Mouse (Mus musculus) limb, embryonic 15.5 days (tissue): ENCODE measurements at regions not wholly inside any gene's neighbourhood (a gene's known extent, or its start where the extent isn't known, plus 50 kb on each side); places are given as distances from the start of the nearest gene placed in this dataset.

Experiments
- ATAC-seq: fragments of 200-750 bp; cut with Nextera tagmentation; 2 replicates; pipeline ENCODE4 v1.8.0; 2017; ENCODE audit warnings: low read depth, moderate TSS enrichment; ENCODE audit not compliant: insufficient number of reproducible peaks, low FRiP score, low TSS enrichment
- H3K27ac ChIP-seq: fragments of 300-500 bp; sonication (generic); 2 replicates; pipeline ENCODE4 v1.5.1; 2015; ENCODE audit warnings: moderate library complexity, mild to moderate bottlenecking, inconsistent platforms
- H3K27me3 ChIP-seq: fragments of 300-500 bp; sonication (generic); 2 replicates; pipeline ENCODE4 v1.6.1; 2015; ENCODE audit warnings: inconsistent platforms
- H3K36me3 ChIP-seq: fragments of 300-500 bp; sonication (generic); 2 replicates; pipeline ENCODE4 v1.6.1; 2015; ENCODE audit warnings: inconsistent platforms
- H3K4me1 ChIP-seq: fragments of 300-500 bp; sonication (generic); 2 replicates; pipeline ENCODE4 v1.6.1; 2015; ENCODE audit warnings: inconsistent platforms
- H3K4me2 ChIP-seq: fragments of 300-500 bp; sonication (generic); 2 replicates; pipeline ENCODE4 v1.6.1; 2015; ENCODE audit warnings: mild to moderate bottlenecking, inconsistent platforms
- H3K4me3 ChIP-seq: fragments of 300-500 bp; sonication (generic); 2 replicates; pipeline ENCODE4 v1.5.1; 2015; ENCODE audit warnings: mild to moderate bottlenecking, inconsistent platforms
- H3K9ac ChIP-seq: fragments of 300-500 bp; sonication (generic); 2 replicates; pipeline ENCODE4 v1.6.1; 2015; ENCODE audit warnings: inconsistent platforms
- H3K9me3 ChIP-seq: fragments of 300-500 bp; sonication (generic); 2 replicates; pipeline ENCODE4 v1.6.1; 2016; ENCODE audit warnings: inconsistent platforms
- WGBS: fragments of 180-500 bp; shearing (Covaris S2); methylation state at CpG from one replicate; pipeline ENCODE4 v1.1.7; 2015; 5-methylcytosine and 5-hydroxymethylcytosine counted together

GRCm38 (mm10) chr5:134000100-134000499 lies 99.4 kb upstream of the Castor2 start:
- no peaks in the 10 kb centered on the region for H3K9me3 ChIP-seq
- no peak overlapping the region for H3K4me3 ChIP-seq
- no peak for ATAC-seq
- no peaks in the 10 kb centered on the region for H3K27me3 ChIP-seq
- 6% methylated on average over 3 of the region's 3 CpGs for WGBS
- H3K4me2 ChIP-seq = no peak overlapping the region
- no peaks in the 10 kb centered on the region for H3K36me3 ChIP-seq
- H3K9ac ChIP-seq = no peak overlapping the region
- peak overlapping the region; percentile 75 for H3K27ac ChIP-seq
- H3K4me1 ChIP-seq = peaks cover 11% of the 10 kb centered on the region; the same call in 1 of the 2 replicates

GRCm38 (mm10) chr5:133999698-134000097 lies 99.8 kb upstream of the Castor2 start:
- ATAC-seq = no peak
- Histone ChIP-seq H3K27ac (peak overlapping the region; percentile 75; the same call in 1 of the 2 replicates), H3K27me3 (no peaks in the 10 kb centered on the region), H3K36me3 (no peaks in the 10 kb centered on the region), H3K4me2 (no peak overlapping the region), H3K9me3 (no peaks in the 10 kb centered on the region), H3K9ac (no peak overlapping the region), H3K4me1 (peaks cover 11% of the 10 kb centered on the region; the same call in 1 of the 2 replicates), H3K4me3 (no peak overlapping the region)
- WGBS = 6% methylated on average over 5 of the region's 5 CpGs

- no peaks in the 10 kb centered on the region for H3K36me3 ChIP-seq
- H3K4me2 ChIP-seq = no peak overlapping the region
- H3K9me3 ChIP-seq = no peaks in the 10 kb centered on the region
- no peak overlapping the region for H3K9ac ChIP-seq
- H3K4me1 ChIP-seq = no peaks in the 10 kb centered on the region
- no peak for ATAC-seq
- 37% methylated on average over 2 of the region's 2 CpGs for WGBS
- no peaks in the 10 kb centered on the region for H3K27me3 ChIP-seq
- H3K27ac ChIP-seq = no peak overlapping the region
- H3K4me3 ChIP-seq = no peak overlapping the region
Observed at GRCm38 (mm10) chr5:133991994-133992393, 107.5 kb upstream of the Castor2 start.

GRCm38 (mm10) chr5:133991556-133991955 lies 108.0 kb upstream of the Castor2 start:
- Histone ChIP-seq H3K27ac (no peak overlapping the region), H3K9me3 (no peaks in the 10 kb centered on the region), H3K4me1 (no peaks in the 10 kb centered on the region), H3K27me3 (no peaks in the 10 kb centered on the region), H3K36me3 (no peaks in the 10 kb centered on the region), H3K9ac (no peak overlapping the region), H3K4me3 (no peak overlapping the region), H3K4me2 (no peak overlapping the region)
- no peak for ATAC-seq
- 12% methylated on average over 3 of the region's 3 CpGs for WGBS

GRCm38 (mm10) chr5:133983249-133983966 lies 116.1 kb upstream of the Castor2 start:
- H3K4me3 ChIP-seq = no peak overlapping the region
- H3K27me3 ChIP-seq = 0 out of 2 replicates have a peak, but pooled peaks cover 4% of the 10 kb centered on the region
- 3% methylated on average over 15 of the region's 15 CpGs for WGBS
- no peak for ATAC-seq
- H3K36me3 ChIP-seq = no peaks in the 10 kb centered on the region
- H3K9ac ChIP-seq = no peak overlapping the region
- no peak overlapping the region for H3K4me2 ChIP-seq
- H3K4me1 ChIP-seq = peaks cover 13% of the 10 kb centered on the region; the same call in 1 of the 2 replicates
- H3K9me3 ChIP-seq = no peaks in the 10 kb centered on the region
- H3K27ac ChIP-seq = no peak overlapping the region

GRCm38 (mm10) chr5:133970421-133970914 lies 129.0 kb upstream of the Castor2 start:
- no peaks in the 10 kb centered on the region for H3K27me3 ChIP-seq
- H3K36me3 ChIP-seq = no peaks in the 10 kb centered on the region
- H3K9ac ChIP-seq = no peak overlapping the region
- ATAC-seq = no peak
- no peaks in the 10 kb centered on the region for H3K4me1 ChIP-seq
- H3K27ac ChIP-seq = no peak overlapping the region
- 66% methylated on average over 12 of the region's 12 CpGs for WGBS
- no peaks in the 10 kb centered on the region for H3K9me3 ChIP-seq
- no peak overlapping the region for H3K4me3 ChIP-seq
- no peak overlapping the region for H3K4me2 ChIP-seq

- H3K4me1 ChIP-seq = no peaks in the 10 kb centered on the region
- no peak overlapping the region for H3K27ac ChIP-seq
- H3K27me3 ChIP-seq = no peaks in the 10 kb centered on the region
- H3K4me3 ChIP-seq = no peak overlapping the region
- H3K36me3 ChIP-seq = no peaks in the 10 kb centered on the region
- H3K4me2 ChIP-seq = no peak overlapping the region
- H3K9ac ChIP-seq = no peak overlapping the region
- WGBS = 78% methylated on average over 5 of the region's 5 CpGs
- no peak for ATAC-seq
- H3K9me3 ChIP-seq = no peaks in the 10 kb centered on the region
Observed at GRCm38 (mm10) chr5:133963301-133963700, 136.2 kb upstream of the Castor2 start.

- no peaks in the 10 kb centered on the region for H3K36me3 ChIP-seq
- no peaks in the 10 kb centered on the region for H3K9me3 ChIP-seq
- no peaks in the 10 kb centered on the region for H3K27me3 ChIP-seq
- no peak overlapping the region for H3K9ac ChIP-seq
- H3K4me3 ChIP-seq = no peak overlapping the region
- H3K4me1 ChIP-seq = no peaks in the 10 kb centered on the region
- ATAC-seq = no peak
- H3K27ac ChIP-seq = no peak overlapping the region
- WGBS = 73% methylated on average over 3 of the region's 3 CpGs
- H3K4me2 ChIP-seq = no peak overlapping the region
Observed at GRCm38 (mm10) chr5:133940841-133941240, 158.7 kb upstream of the Castor2 start.

GRCm38 (mm10) chr5:133940030-133940429 lies 159.5 kb upstream of the Castor2 start:
- no peaks in the 10 kb centered on the region for H3K4me1 ChIP-seq
- no peak overlapping the region for H3K9ac ChIP-seq
- no peak for ATAC-seq
- no peaks in the 10 kb centered on the region for H3K27me3 ChIP-seq
- H3K36me3 ChIP-seq = no peaks in the 10 kb centered on the region
- no peak overlapping the region for H3K4me3 ChIP-seq
- no peak overlapping the region for H3K27ac ChIP-seq
- H3K9me3 ChIP-seq = no peaks in the 10 kb centered on the region
- H3K4me2 ChIP-seq = no peak overlapping the region
- WGBS = 77% methylated on average over 2 of the region's 2 CpGs

GRCm38 (mm10) chr5:133937967-133938918 lies 161.3 kb upstream of the Castor2 start:
- H3K4me1 ChIP-seq = no peaks in the 10 kb centered on the region
- H3K27ac ChIP-seq = no peak overlapping the region
- no peak overlapping the region for H3K9ac ChIP-seq
- ATAC-seq = no peak
- no peaks in the 10 kb centered on the region for H3K27me3 ChIP-seq
- H3K4me3 ChIP-seq = no peak overlapping the region
- H3K36me3 ChIP-seq = no peaks in the 10 kb centered on the region
- WGBS = 66% methylated on average over 9 of the region's 9 CpGs
- no peaks in the 10 kb centered on the region for H3K9me3 ChIP-seq
- H3K4me2 ChIP-seq = no peak overlapping the region

- WGBS = 85% methylated on average over 6 of the region's 6 CpGs
Observed at GRCm38 (mm10) chr5:133935451-133935850, 164.1 kb upstream of the Castor2 start.

GRCm38 (mm10) chr5:133935006-133935405 lies 164.5 kb upstream of the Castor2 start:
- H3K4me2 ChIP-seq = no peak overlapping the region
- no peaks in the 10 kb centered on the region for H3K4me1 ChIP-seq
- H3K9me3 ChIP-seq = no peaks in the 10 kb centered on the region
- H3K36me3 ChIP-seq = no peaks in the 10 kb centered on the region
- no peak overlapping the region for H3K27ac ChIP-seq
- 62% methylated on average over 6 of the region's 6 CpGs for WGBS
- ATAC-seq = no peak
- no peaks in the 10 kb centered on the region for H3K27me3 ChIP-seq
- H3K9ac ChIP-seq = no peak overlapping the region
- no peak overlapping the region for H3K4me3 ChIP-seq

More at GRCm38 (mm10) chr5:133935451-133935850, 164.1 kb upstream of the Castor2 start:
- H3K4me3 ChIP-seq = no peak overlapping the region
- H3K36me3 ChIP-seq = no peaks in the 10 kb centered on the region
- no peak overlapping the region for H3K27ac ChIP-seq
- no peaks in the 10 kb centered on the region for H3K27me3 ChIP-seq
- no peaks in the 10 kb centered on the region for H3K9me3 ChIP-seq
- H3K4me2 ChIP-seq = no peak overlapping the region
- H3K9ac ChIP-seq = no peak overlapping the region
- no peaks in the 10 kb centered on the region for H3K4me1 ChIP-seq
- no peak for ATAC-seq
